Mouse (Mus musculus) kidney, adult 2 months (tissue): Measurements from ENCODE around the gene Plcg1.

Experiments used
- CTCF ChIP-seq: fragments of 200-500 bp; conservative IDR thresholded peaks from 2 replicates; pipeline ENCODE4 v1.5.1; 2011; ENCODE audit warnings: low read depth, mild to moderate bottlenecking, control low read depth, low read length, moderate library complexity, mixed read lengths; ENCODE audit not compliant: insufficient read depth, insufficient read length
- POLR2A ChIP-seq: fragments of 200-500 bp; IDR thresholded peaks from one replicate; pipeline ENCODE4 v1.6.1; 2011; ENCODE audit warnings: low read depth, low read length, control low read depth

DNA sequence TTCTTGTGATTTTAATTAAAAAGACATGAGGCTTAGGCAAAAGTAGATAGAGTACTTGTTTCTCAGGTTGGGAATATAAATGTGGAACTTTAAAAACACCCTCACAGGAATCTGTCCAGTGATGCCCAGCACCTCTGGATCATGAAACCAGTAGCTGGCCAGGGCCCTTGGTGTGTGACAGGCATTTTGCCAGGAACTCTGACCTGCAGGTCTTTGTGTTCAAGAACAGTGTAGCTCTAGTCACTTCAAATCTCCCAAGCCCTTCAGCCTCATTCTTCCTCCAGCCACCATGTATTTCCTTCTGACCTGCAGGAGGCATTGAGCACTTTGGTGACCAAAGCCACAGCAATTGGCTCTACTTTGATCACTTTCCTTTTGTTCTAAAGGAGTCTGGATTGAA is 39.3 kb downstream of the Plcg1 start:
- TF ChIP-seq CTCF (no peak), POLR2A (no peak)
